Mouse (Mus musculus) heart, embryonic 13.5 days (tissue): ENCODE results near the gene Olfr1443. TPM values are rescaled to one million over a fixed set of nuclear protein-coding genes. Genes with fewer than 3 reads are reported as not detected.

Experiments used
- polyA plus RNA-seq: library from polyadenylated mRNA; unstranded; fragments of >200 nt; fragmentation: Nextera tagmentation; extraction: Ambion mirVana; gene quantifications from 2 replicates; pipeline ENCODE4 v1.2.1, GENCODE M21; 2015

Gene Olfr1443
- polyA plus RNA-seq, 1 experiment from 2014 or later = not detected

Other genes with a start within 250 kb of the Olfr1443 start
- gene Mpeg1, start 217.3 kb upstream of the Olfr1443 start, polyA plus RNA-seq = 0.29 and 0.39 TPM in 2 replicates
- gene Dtx4, start 176.7 kb upstream of the Olfr1443 start, polyA plus RNA-seq = 1.5 and 1.9 TPM in 2 replicates
- gene Fam111a, start 132.4 kb upstream of the Olfr1443 start, polyA plus RNA-seq = 16.9 and 17.5 TPM in 2 replicates
- gene Gm4952, start 78.1 kb upstream of the Olfr1443 start, polyA plus RNA-seq = 0.10 and 0.12 TPM in 2 replicates
- gene Glyat, start 44.8 kb upstream of the Olfr1443 start, polyA plus RNA-seq = 0.05 TPM in 1 of 2 replicates, not detected in the other
- gene Olfr1442, start 7.7 kb upstream of the Olfr1443 start, polyA plus RNA-seq = not detected in 2 replicates
- not detected in 2 replicates for gene Keg1, start 17.7 kb downstream of the Olfr1443 start, polyA plus RNA-seq
- 0.78 and 0.82 TPM in 2 replicates for gene Cntf, start 87.5 kb downstream of the Olfr1443 start, polyA plus RNA-seq
- 10.0 and 10.4 TPM in 2 replicates for gene Zfp91, start 118.0 kb downstream of the Olfr1443 start, polyA plus RNA-seq
- gene Lpxn, start 118.1 kb downstream of the Olfr1443 start, polyA plus RNA-seq = 1.2 TPM in 2 replicates
- gene Gm5244, start 168.6 kb downstream of the Olfr1443 start, polyA plus RNA-seq = not detected in 2 replicates
- gene Olfr1444, start 179.2 kb downstream of the Olfr1443 start, polyA plus RNA-seq = not detected in 2 replicates
- gene Olfr1445, start 205.7 kb downstream of the Olfr1443 start, polyA plus RNA-seq = not detected in 2 replicates
- gene Olfr1446, start 215.4 kb downstream of the Olfr1443 start, polyA plus RNA-seq = not detected in 2 replicates
- gene Olfr1447, start 225.6 kb downstream of the Olfr1443 start, polyA plus RNA-seq = not detected in 2 replicates
- gene Olfr1448, start 246.3 kb downstream of the Olfr1443 start, polyA plus RNA-seq = not detected in 2 replicates